Mouse (Mus musculus) B cell, adult 2 months (primary cell): ENCODE results near the gene Calr3.
A peak's percentile ranks its signal among the peaks of the same experiment; 100 is the strongest.

Source experiments
- DNase-seq, 2 experiments: peaks; one replicate each; pipeline ENCODE4 v3.0.0; 2022

Calr3 gene

DNA sequence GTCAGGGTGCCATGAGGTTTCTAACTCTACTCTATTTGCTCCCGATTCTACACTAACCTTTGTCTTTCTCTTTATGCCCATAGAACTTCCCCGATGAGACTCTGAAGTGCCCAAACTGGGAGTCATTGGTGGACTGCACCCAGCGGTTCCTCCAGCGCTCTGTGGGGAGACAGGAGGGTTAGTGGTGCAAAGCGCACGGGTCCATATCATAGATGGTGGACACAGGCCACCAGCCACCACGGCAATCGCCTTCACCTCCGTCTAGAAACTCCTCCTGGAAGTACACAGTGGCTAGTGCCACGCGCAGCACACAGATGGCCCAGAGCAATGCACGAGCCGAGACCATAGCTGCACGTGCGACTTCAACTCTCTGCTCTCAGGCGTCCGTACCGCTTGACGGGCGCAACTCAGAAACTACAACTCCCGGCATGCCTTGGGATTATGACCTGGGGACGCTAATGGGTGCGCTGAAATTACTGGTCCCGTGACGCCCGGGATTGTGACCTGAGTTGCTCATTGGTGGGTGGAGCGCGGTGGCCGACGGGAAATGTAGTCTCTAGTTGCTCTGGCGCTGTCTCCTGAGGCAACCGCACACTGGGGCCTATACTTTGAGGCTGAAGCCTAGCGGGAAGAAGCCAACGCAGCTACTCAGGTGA is at the start of gene Calr3, which contains the start of gene 1700030K09Rik:
Gene Calr3, minus strand, starts transcription at position 533 of the 656 bp plus-strand sequence.
Gene 1700030K09Rik, plus strand, starts transcription at position 543 of the 656 bp plus-strand sequence.
- DNase-seq: peak; percentile 97 to 98

DNA sequence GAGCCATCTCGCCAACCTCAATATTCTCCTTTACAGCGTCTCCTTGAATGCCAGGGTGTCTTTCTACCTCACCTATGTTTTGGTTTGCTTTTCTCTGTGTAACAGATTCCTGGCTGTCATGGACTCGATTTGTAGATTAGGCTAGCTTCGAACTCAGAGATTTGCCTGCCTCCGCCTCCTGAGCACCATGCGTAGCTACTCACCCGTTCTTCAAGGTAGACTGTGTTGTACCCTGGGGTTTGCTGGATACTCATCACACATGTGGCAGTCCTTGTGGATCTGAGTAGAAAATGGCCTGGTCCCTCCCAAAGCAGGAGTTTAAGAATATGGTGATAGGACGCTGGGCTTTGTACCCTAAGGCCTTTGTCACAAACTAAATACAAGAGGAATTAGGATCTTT is 49.7 kb upstream of the Calr3 start:
- peak; percentile 13 to 15 for DNase-seq

DNA sequence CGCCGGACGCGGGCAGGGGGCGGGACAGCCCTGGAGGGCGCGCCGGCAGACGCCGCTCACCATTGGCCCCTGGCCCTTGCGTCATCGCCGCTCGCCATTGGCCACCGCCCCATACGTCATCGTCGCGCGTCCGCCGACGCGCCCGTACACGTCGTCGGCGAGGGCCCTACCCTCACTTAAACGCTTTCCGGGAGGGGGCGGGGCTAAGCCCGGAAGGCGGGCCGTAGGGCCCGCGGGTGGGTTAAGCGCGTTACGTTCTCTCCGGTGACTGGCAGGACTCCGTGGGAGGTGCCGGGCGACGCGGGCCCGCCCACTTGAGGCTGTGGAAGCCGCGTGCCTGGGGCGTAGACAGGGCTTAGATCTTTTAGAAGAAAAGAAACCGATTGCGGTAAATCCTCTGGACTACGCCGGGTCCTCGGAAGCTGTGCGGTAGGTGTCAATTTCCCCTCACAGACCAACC is 49.0 kb upstream of the Calr3 start:
- DNase-seq: peak; percentile 100

- DNase-seq: peak; percentile 45 to 57
Observed at GRCm38 (mm10) chr8:72491680-72492621, 48.3 kb upstream of the Calr3 start, which contains the start of gene Slc35e1. Gene Slc35e1 (minus strand): TSS chr8:72492614.

- no peak for DNase-seq
Observed at GRCm38 (mm10) chr8:72491017-72491416, 47.3 kb upstream of the Calr3 start.

GRCm38 (mm10) chr8:72487014-72487413 is 43.3 kb upstream of the Calr3 start:
- DNase-seq: no peak

DNA sequence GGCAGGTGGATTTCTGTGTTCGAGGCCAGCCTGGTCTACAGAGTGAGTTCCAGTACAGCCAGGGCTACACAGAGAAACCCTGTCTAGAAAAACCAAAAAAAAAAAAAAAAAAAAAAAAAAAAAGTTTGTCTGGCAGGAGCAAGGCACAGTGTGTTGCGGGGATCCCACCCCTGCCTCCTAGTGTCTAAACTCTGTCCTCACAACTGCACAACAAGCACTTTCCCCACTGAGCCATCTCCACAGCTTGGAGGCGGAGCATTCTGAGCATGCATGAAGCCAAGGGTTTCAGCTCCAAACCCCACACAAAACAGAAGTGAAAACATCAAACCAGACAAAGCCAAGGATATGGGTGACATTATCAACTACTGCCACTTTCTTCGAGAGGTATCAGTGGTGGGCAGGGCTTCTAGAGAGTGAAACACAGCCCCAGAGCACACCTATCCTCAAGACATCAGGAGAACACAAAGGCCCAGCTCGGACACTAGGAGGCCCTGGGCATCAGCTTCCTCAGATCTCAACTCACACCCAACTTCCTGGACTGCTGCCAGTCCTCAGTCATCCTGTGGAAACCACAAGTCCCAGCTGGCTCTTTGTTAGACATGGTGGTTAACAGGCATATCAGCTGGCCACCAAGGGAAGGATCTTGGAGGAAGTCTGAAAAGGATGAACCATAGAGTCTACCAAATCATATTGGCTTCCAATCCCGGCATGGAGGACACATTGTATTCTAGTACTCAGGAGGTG is 42.0 kb upstream of the Calr3 start:
- DNase-seq: peak; percentile 12 to 16

DNA sequence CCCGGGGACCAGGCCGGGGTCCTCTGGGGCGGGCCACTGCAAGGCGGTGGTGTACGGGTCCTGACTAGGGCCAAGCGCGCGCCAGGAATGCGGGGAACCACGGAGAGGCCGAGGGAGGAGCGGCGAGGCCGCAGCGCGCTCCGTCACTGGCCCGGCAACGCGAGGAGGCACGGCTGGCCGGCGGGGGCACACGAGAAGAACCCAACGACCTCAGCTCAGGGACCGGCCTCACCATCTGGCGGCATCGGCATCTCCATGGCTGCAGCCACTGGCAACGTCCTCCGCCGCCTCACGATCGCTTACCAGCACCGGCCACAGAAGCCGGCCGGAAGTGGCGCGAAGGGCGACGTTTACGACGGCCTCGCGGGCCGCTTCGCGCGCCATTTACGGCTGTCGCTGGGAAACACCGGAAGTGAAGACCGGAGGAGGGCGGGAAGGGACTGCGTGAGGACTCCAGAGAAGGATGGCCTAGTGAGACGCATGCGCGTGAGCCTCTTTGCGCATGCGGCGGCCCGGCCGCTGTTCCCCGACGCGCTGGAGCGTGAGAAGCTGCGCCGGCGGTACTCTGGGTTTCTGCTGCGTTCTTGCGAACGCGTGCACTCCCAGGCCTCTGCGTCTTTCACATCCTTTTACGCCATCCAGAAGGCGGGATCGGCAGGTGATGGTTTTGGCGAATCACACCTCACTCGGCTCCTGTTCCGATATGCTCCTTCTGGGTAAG is 31.3 kb upstream of the Calr3 start, which contains the start of gene Cherp:
Gene Cherp, minus strand, starts transcription at position 401 of the 721 bp plus-strand sequence.
- peak; percentile 94 for DNase-seq

DNA sequence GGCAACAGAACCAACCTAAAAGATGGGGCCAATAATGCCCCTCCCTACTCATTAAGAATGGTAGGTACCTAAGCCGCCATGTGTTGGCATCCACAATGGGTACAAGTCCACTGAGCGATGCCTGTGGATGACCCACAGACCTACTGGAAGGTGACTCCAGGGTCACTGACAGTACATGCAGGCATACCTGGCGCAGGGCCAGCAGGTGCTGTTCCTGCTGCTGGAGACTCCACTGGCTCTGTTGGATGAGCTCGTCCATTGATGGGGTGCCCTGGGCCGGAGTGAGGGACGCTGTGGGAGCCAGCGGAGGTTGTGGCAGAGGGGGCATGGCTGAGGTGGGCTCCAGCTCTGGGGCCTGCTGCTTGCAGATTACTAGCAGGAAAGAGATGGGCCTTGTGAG is 27.0 kb upstream of the Calr3 start:
- no peak for DNase-seq

DNA sequence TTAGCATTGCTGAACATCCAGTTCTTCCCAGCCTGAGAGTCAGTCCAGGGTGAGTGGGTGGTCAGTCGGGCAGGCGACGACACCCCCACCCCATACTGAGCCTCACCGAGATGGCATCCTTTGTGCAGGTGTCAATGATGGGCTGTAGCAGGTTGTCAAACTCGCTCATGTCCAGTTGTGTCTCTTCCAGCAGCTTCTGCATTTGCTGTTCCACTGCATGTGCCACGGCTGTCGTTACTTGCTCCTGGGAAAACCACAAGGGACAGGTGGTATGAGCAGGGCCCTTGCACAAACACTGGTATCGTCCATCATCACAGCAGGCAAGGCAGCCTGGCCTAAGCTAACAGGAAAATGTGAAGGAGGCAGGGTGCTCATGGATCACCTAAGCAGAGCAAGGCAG is 26.3 kb upstream of the Calr3 start:
- DNase-seq: no peak

DNA sequence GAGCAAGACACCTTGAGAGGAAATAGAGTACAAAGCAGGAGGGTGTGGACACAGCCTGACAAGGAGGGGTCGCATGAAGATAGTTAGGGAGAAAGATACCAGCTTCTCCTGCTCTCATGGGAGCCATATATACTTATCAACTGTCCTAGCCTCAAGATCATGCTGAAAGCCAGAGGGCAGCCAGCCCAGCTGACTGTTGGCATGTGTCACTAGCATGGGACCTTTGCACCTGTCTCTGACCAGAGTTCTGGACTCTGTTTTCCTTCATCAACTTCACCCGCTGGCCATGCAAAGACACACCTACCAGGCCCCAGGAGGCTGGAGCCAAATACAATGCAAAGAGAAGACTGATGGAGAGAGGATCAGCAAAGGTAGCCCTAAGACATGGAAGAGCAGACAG is 25.6 kb upstream of the Calr3 start:
- DNase-seq: no peak

GRCm38 (mm10) chr8:72464211-72464610 is 20.5 kb upstream of the Calr3 start:
- no peak for DNase-seq

- DNase-seq: no peak
Observed at GRCm38 (mm10) chr8:72459881-72460533, 16.3 kb upstream of the Calr3 start.

DNA sequence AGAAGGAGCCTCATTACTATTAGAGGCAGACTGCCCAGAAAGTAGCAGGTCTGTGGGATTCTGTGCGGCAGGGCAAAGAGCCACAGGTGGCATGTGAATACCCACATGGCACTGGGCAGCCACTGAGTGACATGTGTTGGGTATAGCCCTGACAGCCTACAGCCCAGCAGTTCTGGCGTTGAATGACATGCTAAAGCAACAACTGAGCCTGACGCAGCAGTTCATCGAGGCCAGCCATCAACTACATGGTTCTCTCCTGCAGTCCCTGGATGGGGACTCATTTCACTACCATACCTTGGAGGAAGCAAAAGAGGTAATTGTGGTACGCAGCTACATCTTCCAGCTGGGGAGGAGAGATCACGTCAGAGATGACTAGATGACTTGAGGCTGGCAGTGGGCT is 14.8 kb upstream of the Calr3 start:
- no peak for DNase-seq

DNA sequence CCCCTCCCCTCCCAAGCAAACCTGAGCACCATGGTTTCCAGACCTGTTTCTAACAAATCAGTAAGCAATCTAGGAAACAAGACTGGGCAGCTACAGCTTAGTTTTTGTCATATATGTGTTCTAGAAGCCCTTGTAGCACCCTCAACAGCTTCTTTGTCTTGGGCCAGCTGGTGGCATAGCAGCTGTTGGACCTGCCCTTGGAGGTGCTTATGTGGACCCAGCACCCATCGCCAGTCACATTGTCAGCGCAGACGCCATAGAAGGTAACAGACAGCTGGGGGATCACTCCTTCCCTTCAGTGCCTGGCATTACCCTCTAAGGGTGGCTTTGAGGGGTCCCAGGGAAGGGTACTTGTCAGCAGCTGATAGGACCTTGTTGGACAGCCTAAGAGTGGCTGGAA is 14.1 kb upstream of the Calr3 start:
- no peak for DNase-seq

- DNase-seq: no peak
Observed at GRCm38 (mm10) chr8:72455317-72455716, 11.6 kb upstream of the Calr3 start.

GRCm38 (mm10) chr8:72453904-72454303 is 10.2 kb upstream of the Calr3 start:
- DNase-seq: no peak

DNA sequence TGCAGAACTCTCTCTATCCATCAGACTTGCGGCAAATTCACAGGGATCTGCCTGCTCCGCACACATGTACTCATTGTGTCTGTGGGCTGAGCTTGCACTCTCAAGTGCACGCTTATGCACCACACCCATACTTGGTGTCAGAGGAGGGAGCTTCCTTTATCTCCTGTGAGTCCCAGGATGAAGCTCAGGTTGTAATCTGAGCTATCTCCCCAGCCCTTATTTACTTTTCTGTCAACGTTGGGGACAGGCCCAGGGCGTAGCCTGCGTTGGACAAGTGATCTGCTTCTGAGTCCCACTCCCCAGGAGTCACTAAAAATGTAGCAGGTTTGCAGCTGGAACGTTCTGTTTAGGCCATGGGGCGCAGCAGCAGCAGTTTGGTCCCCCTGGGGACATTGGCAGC is 7.8 kb upstream of the Calr3 start:
- no peak for DNase-seq

GRCm38 (mm10) chr8:72445071-72445470 is 1.4 kb upstream of the Calr3 start:
- DNase-seq: peak; percentile 69 to 72

DNA sequence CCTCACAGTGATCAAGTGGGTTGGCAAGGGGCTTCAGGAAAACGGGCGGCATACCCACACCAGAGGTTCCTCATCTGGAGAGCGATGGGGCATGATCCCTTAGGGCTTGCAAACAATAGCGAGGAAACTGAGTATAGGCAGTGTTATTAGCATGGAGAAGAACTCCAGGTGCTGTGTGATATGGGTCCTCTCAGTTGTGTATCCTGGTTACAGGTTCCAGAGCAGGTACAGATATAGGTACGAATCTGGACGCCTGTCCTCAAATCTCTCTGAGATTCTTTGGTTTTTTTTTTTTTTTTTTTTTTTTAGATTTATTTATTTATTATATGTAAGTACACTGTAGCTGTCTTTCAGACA is 302 bp upstream of the Calr3 start:
- DNase-seq: no peak

GRCm38 (mm10) chr8:72438248-72439015 is 5.2 kb downstream of the Calr3 start:
- no peak for DNase-seq
